Mouse (Mus musculus) small intestine, adult 2 months (tissue): Measurements from ENCODE around the gene Nkd1. TPM values are rescaled to one million over a fixed set of nuclear protein-coding genes. Genes with fewer than 3 reads are reported as not detected.

ENCODE experiments used
- H3K27ac ChIP-seq: fragments of 200-500 bp; 2 replicates; pipeline ENCODE4 v1.5.1; 2012; ENCODE audit warnings: low read depth, low read length, control low read depth, inconsistent platforms; ENCODE audit not compliant: insufficient read depth
- H3K27me3 ChIP-seq: fragments of 200-500 bp; 2 replicates; pipeline ENCODE4 v1.6.1; 2012; ENCODE audit warnings: mild to moderate bottlenecking, moderate library complexity, low read length, inconsistent platforms; ENCODE audit not compliant: control insufficient read depth, insufficient read depth
- H3K36me3 ChIP-seq: fragments of 200-500 bp; 2 replicates; pipeline ENCODE4 v1.6.1; 2012; ENCODE audit warnings: mild to moderate bottlenecking, low read length, control low read depth, inconsistent platforms; ENCODE audit not compliant: control insufficient read depth, insufficient read depth
- H3K4me1 ChIP-seq: fragments of 200-500 bp; 2 replicates; pipeline ENCODE4 v1.6.1; 2012; ENCODE audit warnings: low read length, inconsistent platforms, mixed read lengths; ENCODE audit not compliant: control insufficient read depth, insufficient read depth, insufficient read length
- H3K4me3 ChIP-seq: fragments of 200-500 bp; 2 replicates; pipeline ENCODE4 v1.5.1; 2012; ENCODE audit warnings: low read depth, mild to moderate bottlenecking, control low read depth, inconsistent platforms, low read length, moderate library complexity
- CTCF ChIP-seq: fragments of 200-500 bp; IDR thresholded peaks from 2 replicates; pipeline ENCODE4 v1.5.1; 2012; ENCODE audit warnings: low read depth, mild to moderate bottlenecking, control low read depth, inconsistent platforms, low read length, moderate library complexity, mixed read lengths; ENCODE audit not compliant: insufficient replicate concordance, insufficient read length; ENCODE audit errors: extremely low read depth
- POLR2A ChIP-seq: fragments of 200-500 bp; IDR thresholded peaks from 2 replicates; pipeline ENCODE4 v1.6.1; 2012; ENCODE audit warnings: low read depth, mild to moderate bottlenecking, control low read depth, inconsistent platforms, low read length, moderate library complexity
- WGBS: fragments of 180-500 bp; shearing (Covaris S2); methylation state at CpG from one replicate; pipeline ENCODE4 v1.1.7; 2018; 5-methylcytosine and 5-hydroxymethylcytosine counted together
- polyA plus RNA-seq: library from polyadenylated mRNA; depleted of rRNA; stranded (reverse); fragments of >200 nt; gene quantifications from 2 replicates; pipeline ENCODE4 v1.2.3, GENCODE M21; 2012

Nkd1 gene
- polyA plus RNA-seq, 1 experiment = 18.3 TPM

- Histone ChIP-seq H3K4me1 (no peaks in the 10 kb centered on the region), H3K36me3 (no peaks in the 10 kb centered on the region), H3K4me3 (no peak overlapping the region), H3K27ac (no peak overlapping the region), H3K27me3 (peaks cover 14% of the 10 kb centered on the region)
- 68% methylated on average over 4 of the region's 4 CpGs for WGBS
- TF ChIP-seq CTCF = no peak
- no peak for TF ChIP-seq POLR2A
Observed at GRCm38 (mm10) chr8:88524132-88524531, 3.0 kb downstream of the Nkd1 start.

GRCm38 (mm10) chr8:88524851-88525250, 3.7 kb downstream of the Nkd1 start:
- no peaks in the 10 kb centered on the region for H3K4me1 ChIP-seq
- no peak overlapping the region for H3K27ac ChIP-seq
- no peaks in the 10 kb centered on the region for H3K36me3 ChIP-seq
- no peak overlapping the region for H3K4me3 ChIP-seq
- WGBS = 80% methylated on average over 7 of the region's 7 CpGs
- H3K27me3 ChIP-seq = peaks cover 14% of the 10 kb centered on the region
- TF ChIP-seq POLR2A = no peak
- no peak for TF ChIP-seq CTCF

GRCm38 (mm10) chr8:88526296-88526695, 5.1 kb downstream of the Nkd1 start:
- WGBS = 86% methylated on average over 5 of the region's 5 CpGs
- Histone ChIP-seq H3K27ac (no peak overlapping the region), H3K4me3 (no peak overlapping the region), H3K4me1 (no peaks in the 10 kb centered on the region; the same call in 1 of the 2 replicates), H3K27me3 (peaks cover 9% of the 10 kb centered on the region; the same call in 1 of the 2 replicates), H3K36me3 (no peaks in the 10 kb centered on the region)
- TF ChIP-seq CTCF (no peak), POLR2A (no peak)

- WGBS = 78% methylated on average over 9 of the region's 9 CpGs
Observed at GRCm38 (mm10) chr8:88528186-88528585, 7.0 kb downstream of the Nkd1 start.

GRCm38 (mm10) chr8:88529798-88530197, 8.6 kb downstream of the Nkd1 start:
- no peaks in the 10 kb centered on the region for H3K27me3 ChIP-seq
- no peak overlapping the region for H3K4me3 ChIP-seq
- H3K4me1 ChIP-seq = no peaks in the 10 kb centered on the region; the same call in 1 of the 2 replicates
- no peaks in the 10 kb centered on the region for H3K36me3 ChIP-seq
- WGBS = 86% methylated on average over 4 of the region's 4 CpGs
- no peak for TF ChIP-seq CTCF
- TF ChIP-seq POLR2A = no peak
- no peak overlapping the region for H3K27ac ChIP-seq

More at GRCm38 (mm10) chr8:88528186-88528585, 7.0 kb downstream of the Nkd1 start:
- H3K27me3 ChIP-seq = no peaks in the 10 kb centered on the region
- H3K4me3 ChIP-seq = no peak overlapping the region
- TF ChIP-seq POLR2A = no peak
- no peak for TF ChIP-seq CTCF
- no peaks in the 10 kb centered on the region; the same call in 1 of the 2 replicates for H3K4me1 ChIP-seq
- H3K36me3 ChIP-seq = no peaks in the 10 kb centered on the region
- H3K27ac ChIP-seq = no peak overlapping the region

GRCm38 (mm10) chr8:88537081-88537480, 15.9 kb downstream of the Nkd1 start:
- WGBS = 64% methylated on average over 2 of the region's 2 CpGs

GRCm38 (mm10) chr8:88537998-88538975, 17.1 kb downstream of the Nkd1 start:
- H3K27me3 ChIP-seq = no peaks in the 10 kb centered on the region
- 33% methylated on average over 19 of the region's 19 CpGs for WGBS
- peak overlapping the region; percentile 23 for H3K27ac ChIP-seq
- no peak overlapping the region for H3K4me3 ChIP-seq
- no peak for TF ChIP-seq CTCF
- TF ChIP-seq POLR2A = no peak
- peaks cover 6% of the 10 kb centered on the region; the same call in 1 of the 2 replicates for H3K4me1 ChIP-seq
- no peaks in the 10 kb centered on the region for H3K36me3 ChIP-seq

More at GRCm38 (mm10) chr8:88537081-88537480, 15.9 kb downstream of the Nkd1 start:
- Histone ChIP-seq H3K4me1 (peaks cover 6% of the 10 kb centered on the region; the same call in 1 of the 2 replicates), H3K27me3 (no peaks in the 10 kb centered on the region), H3K36me3 (no peaks in the 10 kb centered on the region), H3K4me3 (no peak overlapping the region), H3K27ac (no peak overlapping the region)
- TF ChIP-seq POLR2A (no peak), CTCF (no peak)
